Mouse (Mus musculus): ENCODE measurements around the gene Hinfp.
"Not testable (repeated sequence)": the region's sequence is repeated elsewhere in the genome, so short reads cannot be mapped to it uniquely, and the experiment has no call there.

The Hinfp gene

GRCm38 (mm10) chr9:44309756-44310155 lies 4.3 kb upstream of the Hinfp start:
- no peak for DNase-seq

- DNase-seq = no peak
Measured at GRCm38 (mm10) chr9:44307248-44307647, 1.8 kb upstream of the Hinfp start.

- DNase-seq = no peak
Measured at GRCm38 (mm10) chr9:44306532-44306931, 1.1 kb upstream of the Hinfp start.

GRCm38 (mm10) chr9:44300001-44300400 lies 5.5 kb downstream of the Hinfp start:
- DNase-seq = not testable (repeated sequence)

- DNase-seq = no peak
Measured at GRCm38 (mm10) chr9:44292490-44292889, 13.0 kb downstream of the Hinfp start.

GRCm38 (mm10) chr9:44288959-44289291 lies 16.5 kb downstream of the Hinfp start:
- DNase-seq = no peak

- peak; percentile 68 for DNase-seq
Measured at GRCm38 (mm10) chr9:44288076-44288958, 17.2 kb downstream of the Hinfp start, which contains the start of gene Abcg4. Abcg4 (minus strand) TSS chr9:44288615.

GRCm38 (mm10) chr9:44287401-44288075 lies 17.9 kb downstream of the Hinfp start:
- DNase-seq = peak; percentile 61

GRCm38 (mm10) chr9:44287003-44287400 lies 18.5 kb downstream of the Hinfp start:
- no peak for DNase-seq

GRCm38 (mm10) chr9:44286256-44286850 lies 19.1 kb downstream of the Hinfp start:
- no peak for DNase-seq

GRCm38 (mm10) chr9:44283183-44283582 lies 22.3 kb downstream of the Hinfp start:
- DNase-seq = no peak

GRCm38 (mm10) chr9:44269973-44270372 lies 35.5 kb downstream of the Hinfp start:
- no peak for DNase-seq

- peak; percentile 28 for DNase-seq
Measured at GRCm38 (mm10) chr9:44269077-44269476, 36.4 kb downstream of the Hinfp start.

GRCm38 (mm10) chr9:44268432-44268831 lies 37.0 kb downstream of the Hinfp start, which contains the start of gene Nlrx1:
Nlrx1 (minus strand) TSS chr9:44268599.
- DNase-seq = peak; percentile 12

GRCm38 (mm10) chr9:44268027-44268360 lies 37.5 kb downstream of the Hinfp start:
- peak; percentile 86 for DNase-seq

GRCm38 (mm10) chr9:44267319-44268026 lies 38.0 kb downstream of the Hinfp start:
- DNase-seq = no peak

GRCm38 (mm10) chr9:44266478-44267226 lies 38.8 kb downstream of the Hinfp start:
- no peak for DNase-seq

GRCm38 (mm10) chr9:44261388-44261787 lies 44.1 kb downstream of the Hinfp start:
- DNase-seq = no peak

- DNase-seq = no peak
Measured at GRCm38 (mm10) chr9:44259014-44259413, 46.5 kb downstream of the Hinfp start.

GRCm38 (mm10) chr9:44256213-44256612 lies 49.3 kb downstream of the Hinfp start:
- DNase-seq = no peak

- DNase-seq = no peak
Measured at GRCm38 (mm10) chr9:44255136-44255521, 50.3 kb downstream of the Hinfp start.

- DNase-seq = no peak
Measured at GRCm38 (mm10) chr9:44254508-44255135, 50.8 kb downstream of the Hinfp start.
